Mouse (Mus musculus) sigmoid colon, adult 10 weeks (tissue): Measurements from ENCODE around the gene Nfe2l1. TPM values are rescaled to one million over a fixed set of nuclear protein-coding genes. Genes with fewer than 3 reads are reported as not detected.

Source experiments
- polyA plus RNA-seq: library from polyadenylated mRNA; stranded (reverse); fragments of 350-450 nt; fragmentation: Illumina TruSeq; extraction: RNeasy Lipid Tissue Mini Kit (QIAGEN cat#74804); gene quantifications from one replicate; pipeline ENCODE4 v1.2.3, GENCODE M21; 2014; ENCODE audit warnings: low read depth, low replicate concordance

Nfe2l1 gene
- 35.3 TPM for polyA plus RNA-seq

DNA sequence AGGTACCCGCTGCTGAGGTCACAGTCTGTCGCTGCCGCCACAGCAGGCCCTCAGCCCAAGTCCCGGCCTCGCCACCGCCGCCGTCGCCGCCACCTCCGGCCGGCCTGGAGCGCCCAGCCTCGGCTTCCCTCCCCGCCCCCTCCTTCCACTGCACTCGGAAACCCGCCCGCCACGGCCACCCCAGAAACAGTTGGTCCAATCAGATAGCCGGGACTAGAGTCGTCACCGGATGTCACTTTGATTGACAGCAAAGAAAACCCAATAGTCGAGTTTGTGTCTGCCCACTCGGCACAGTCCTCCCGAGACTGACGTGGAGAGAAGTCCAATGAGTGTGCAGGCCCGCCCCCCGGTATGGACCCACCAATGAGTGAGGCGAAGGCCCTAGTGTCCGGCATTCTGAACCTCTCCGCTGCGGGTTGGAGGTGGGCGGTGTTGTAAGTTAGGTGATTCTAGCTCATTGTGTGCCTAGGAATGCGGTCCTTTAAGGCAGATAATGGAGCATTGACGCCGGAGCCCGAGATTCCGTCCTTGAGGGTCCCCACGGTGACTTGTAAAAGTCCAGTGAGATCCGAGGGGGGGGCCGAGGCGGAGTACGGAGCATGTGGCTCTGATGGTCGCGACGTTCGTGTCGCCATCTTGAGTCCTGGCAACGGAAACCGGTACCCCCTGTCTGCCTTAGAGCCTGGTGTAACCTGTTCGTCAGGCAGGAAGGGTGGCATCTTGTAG is at the start of gene Nfe2l1:
Gene Nfe2l1, minus strand, starts transcription at position 156 of the 726 bp plus-strand sequence.

DNA sequence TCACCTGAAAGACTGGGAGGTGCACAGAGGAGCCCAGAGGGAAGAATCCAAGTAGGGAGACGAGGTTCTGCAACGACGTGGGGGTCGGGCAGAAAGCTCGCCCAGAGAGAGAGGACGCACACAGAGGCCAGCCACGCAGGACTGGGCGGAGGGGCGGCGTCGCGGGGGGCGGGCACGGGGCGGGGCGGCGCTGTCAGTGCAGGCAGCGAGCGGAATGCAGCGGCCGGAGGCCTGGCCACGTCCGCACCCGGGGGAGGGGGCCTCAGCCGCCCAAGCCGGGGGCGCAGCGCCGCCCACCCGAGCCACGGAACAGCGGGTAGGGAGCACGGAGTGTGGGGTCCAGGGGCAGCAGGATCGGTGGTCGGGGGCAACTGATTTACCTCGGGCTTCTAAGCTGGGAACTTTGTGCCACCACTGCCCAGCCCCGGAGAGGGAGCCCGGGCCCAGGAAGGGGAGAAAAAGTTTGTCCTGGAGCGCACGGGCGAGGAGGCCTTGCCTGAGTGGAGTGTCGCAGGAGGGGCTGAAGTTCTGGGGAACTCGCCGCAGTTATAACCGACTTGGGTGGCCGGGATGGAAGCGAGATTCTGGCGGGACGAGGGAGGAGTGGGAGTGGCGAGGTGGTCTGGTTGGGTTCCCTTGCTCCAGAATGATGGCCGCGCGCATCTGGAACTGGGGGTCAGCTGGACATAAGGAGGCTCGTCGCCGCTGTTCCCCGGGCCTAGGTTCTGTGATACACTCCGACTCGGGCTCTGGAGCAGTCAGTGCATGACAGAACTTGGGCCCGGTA is 20.1 kb upstream of the Nfe2l1 start, which contains the start of gene Copz2:
Gene Copz2, plus strand, starts transcription at position 190 of the 787 bp plus-strand sequence.

DNA sequence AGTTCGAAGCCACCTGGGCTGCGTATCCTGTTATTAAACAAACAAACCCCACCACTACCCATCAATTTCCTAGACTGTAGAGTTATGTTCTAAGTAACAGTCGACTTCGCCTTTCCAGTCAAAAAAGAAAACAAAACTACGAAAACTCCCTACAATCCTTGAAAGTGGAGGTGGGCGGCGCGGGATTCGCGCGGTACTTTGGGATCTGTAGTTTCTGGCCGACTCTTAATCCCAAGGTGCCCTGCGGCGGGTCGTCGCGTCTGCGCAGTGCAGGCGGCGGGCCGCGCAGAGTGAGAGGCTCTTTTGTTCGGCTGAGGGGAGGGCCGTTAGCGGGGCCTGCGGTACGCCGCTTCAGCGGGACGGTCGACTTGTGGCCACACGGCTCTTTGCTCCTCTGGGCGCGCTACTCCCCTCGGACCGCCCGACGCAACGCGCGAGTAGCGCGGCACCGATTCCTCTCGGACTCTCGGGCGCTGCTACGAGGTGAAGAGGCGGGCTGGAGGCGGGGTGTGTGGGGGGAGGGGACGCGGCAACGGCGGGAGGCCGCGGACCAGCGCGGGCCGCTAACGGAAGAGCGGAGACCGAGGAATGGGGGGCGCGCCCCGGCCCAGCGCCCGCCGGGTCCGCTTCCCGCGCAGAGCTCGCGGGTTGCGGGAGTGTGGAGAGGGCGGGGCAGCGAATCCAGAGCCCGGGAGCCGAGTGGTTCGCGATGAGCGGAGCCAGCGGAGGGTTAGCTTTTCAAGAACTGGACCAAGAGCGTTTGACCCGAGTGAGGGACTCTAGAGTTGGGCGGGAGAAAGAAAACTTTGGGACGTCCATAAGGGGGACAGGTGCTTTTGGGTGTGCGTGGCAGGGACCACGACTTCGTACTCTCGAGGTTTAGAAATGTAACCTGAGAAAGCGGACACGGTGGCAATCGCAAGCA is 40.6 kb downstream of the Nfe2l1 start, which contains the start of gene Cbx1:
Gene Cbx1, plus strand, starts transcription at position 257 of the 925 bp plus-strand sequence.

DNA sequence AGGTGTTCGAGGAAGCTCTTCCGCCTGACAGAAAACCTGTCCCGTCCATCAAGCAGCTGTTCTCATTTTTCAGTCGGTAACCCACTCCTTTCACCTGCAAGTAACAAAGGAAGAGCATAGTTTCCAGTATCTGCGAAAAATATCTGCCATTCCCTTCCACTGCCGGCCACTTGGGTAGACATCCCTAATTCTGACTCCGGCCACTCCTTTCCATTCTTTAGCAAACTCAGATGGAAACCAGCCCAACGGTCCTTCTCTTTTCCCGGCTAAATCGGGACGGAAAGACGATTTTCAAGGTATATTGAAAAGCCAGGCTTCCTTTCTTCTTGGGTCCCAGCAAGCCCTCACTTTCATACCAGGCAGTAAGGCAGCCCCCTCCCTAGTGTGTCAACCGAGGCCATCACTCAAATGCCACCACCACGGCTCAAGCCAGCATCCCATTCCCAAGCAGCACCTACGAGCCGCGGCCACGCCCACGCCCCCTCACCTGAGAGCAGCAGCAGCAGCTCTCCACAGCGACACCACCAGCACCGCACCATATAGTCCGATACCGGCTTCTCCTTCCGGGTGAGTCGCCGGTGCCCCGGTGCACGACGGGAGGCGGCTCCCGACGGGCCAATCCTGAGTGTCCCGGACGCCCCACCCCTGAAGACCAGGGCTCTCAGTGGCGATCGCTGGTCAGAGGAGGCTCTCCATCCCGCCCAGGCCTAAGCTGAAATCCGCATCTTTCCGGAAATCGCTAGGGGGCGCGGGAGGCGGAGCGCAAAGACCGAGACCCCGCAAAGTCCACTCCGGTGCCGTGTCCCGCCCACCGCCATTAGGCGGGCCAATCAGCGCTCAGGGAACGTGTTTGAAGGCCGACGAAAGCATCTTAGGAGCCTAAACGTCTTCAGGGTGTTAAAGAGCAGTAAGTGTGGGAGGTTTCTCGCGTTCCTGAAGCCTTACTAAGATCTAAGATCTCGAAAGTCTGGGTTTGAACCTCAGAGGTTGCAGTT is 52.5 kb downstream of the Nfe2l1 start, which contains the start of gene Snx11:
Gene Snx11, minus strand, starts transcription at position 592 of the 995 bp plus-strand sequence.

Other genes with a start within 250 kb of the Nfe2l1 start
- 7.8 TPM for gene Snx11, start 52.4 kb downstream of the Nfe2l1 start, polyA plus RNA-seq
- gene Cbx1, start 40.8 kb downstream of the Nfe2l1 start, polyA plus RNA-seq = 75.9 TPM
- gene Copz2, start 19.9 kb upstream of the Nfe2l1 start, polyA plus RNA-seq = 7.0 TPM
- gene Cdk5rap3, start 86.5 kb upstream of the Nfe2l1 start, polyA plus RNA-seq = 17.9 TPM
- 77.5 TPM for gene Prr15l, start 98.1 kb upstream of the Nfe2l1 start, polyA plus RNA-seq
- gene Pnpo, start 114.0 kb upstream of the Nfe2l1 start, polyA plus RNA-seq = 13.9 TPM
- 4.5 TPM for gene Sp2, start 153.0 kb upstream of the Nfe2l1 start, polyA plus RNA-seq
- not detected for gene Sp6, start 183.4 kb upstream of the Nfe2l1 start, polyA plus RNA-seq
- gene Scrn2, start 200.0 kb upstream of the Nfe2l1 start, polyA plus RNA-seq = not detected
- gene Lrrc46, start 211.4 kb upstream of the Nfe2l1 start, polyA plus RNA-seq = not detected
- gene Mrpl10, start 211.6 kb upstream of the Nfe2l1 start, polyA plus RNA-seq = 10.6 TPM
- gene Osbpl7, start 220.7 kb upstream of the Nfe2l1 start, polyA plus RNA-seq = 1.5 TPM